Comparison of ENCODE assay signal across 23 mouse cellular contexts in genomic region chrX:99520188-99520587, GRCm38 (mm10).
"Had no signal": no experiment of that assay in that cellular context is flagged by ENCODE, and none has a peak within 500 bp of the region (broad histone marks: within the 10 kb centered on the region; RNA-seq: fewer than 3 reads in every experiment).

No protein-coding gene starts in this region.

- DNase-seq: kidney, adult 18-20 months; kidney, adult 9 months; kidney, postnatal 14 days; kidney, postnatal 4 days; liver; lung, adult 18-20 months; lung, postnatal 10 days; lung, postnatal 36 days; right cerebral cortex, postnatal 14 days; spleen, adult 18-20 months; thymus, adult 18-20 months; thymus, postnatal 14 days; thymus, postnatal 4 days had no signal

- H3K36me3 ChIP-seq: limb, embryonic 10.5 days; limb, embryonic 13.5 days; liver, embryonic 12.5 days; liver, embryonic 15.5 days; lung, embryonic 15.5 days; midbrain, embryonic 12.5 days; stomach, embryonic 15.5 days had no signal

- ATAC-seq: intestine, embryonic 16.5 days; liver, embryonic 12.5 days; midbrain, embryonic 16.5 days had no signal

- H3K9me3 ChIP-seq: limb, embryonic 10.5 days; limb, embryonic 13.5 days; liver, embryonic 12.5 days; liver, embryonic 15.5 days; lung, embryonic 15.5 days; megakaryocyte, embryonic 14.5 days; midbrain, embryonic 12.5 days; stomach, embryonic 15.5 days had no signal

- H3K4me2 ChIP-seq: limb, embryonic 13.5 days; liver, embryonic 12.5 days; liver, embryonic 15.5 days; lung, embryonic 15.5 days; midbrain, embryonic 12.5 days; stomach, embryonic 15.5 days had no signal

- H3K4me1 ChIP-seq: liver, embryonic 12.5 days; liver, embryonic 15.5 days; stomach, embryonic 15.5 days had no signal

- H3K4me3 ChIP-seq: limb, embryonic 10.5 days; limb, embryonic 13.5 days; liver, embryonic 12.5 days; liver, embryonic 15.5 days; lung, embryonic 15.5 days; megakaryocyte, embryonic 14.5 days; midbrain, embryonic 12.5 days; stomach, embryonic 15.5 days had no signal

- H3K27ac ChIP-seq: limb, embryonic 10.5 days; limb, embryonic 13.5 days; liver, embryonic 12.5 days; liver, embryonic 15.5 days; lung, embryonic 15.5 days; midbrain, embryonic 12.5 days; stomach, embryonic 15.5 days had no signal

- H3K9ac ChIP-seq: limb, embryonic 13.5 days; liver, embryonic 12.5 days; liver, embryonic 15.5 days; lung, embryonic 15.5 days; midbrain, embryonic 12.5 days; stomach, embryonic 15.5 days had no signal
